Mouse (Mus musculus): ENCODE data around the gene 4933430I17Rik. TPM values are rescaled to one million over a fixed set of nuclear protein-coding genes. Genes with fewer than 3 reads are reported as not detected.

The 4933430I17Rik gene
- total RNA-seq, 2 experiments from 2014 or later, result 0.46 to 0.80 TPM

Other genes starting within 250 kb of the 4933430I17Rik start
- gene Fkbp15, start 164.8 kb upstream of the 4933430I17Rik start, total RNA-seq (2021), result 10 to 100 TPM; 32.8 to 33.2 TPM
- 10 to 100 TPM; 10.7 to 11.3 TPM for gene Slc31a1, start 164.6 kb upstream of the 4933430I17Rik start, total RNA-seq (2021)
- gene Cdc26, start 116.7 kb upstream of the 4933430I17Rik start, total RNA-seq (2021), result 10 to 100 TPM; 47.9 to 49.7 TPM
- gene Prpf4, start 116.6 kb upstream of the 4933430I17Rik start, total RNA-seq (2021), result 10 to 100 TPM; 13.0 to 14.2 TPM
- gene Rnf183, start 90.1 kb upstream of the 4933430I17Rik start, total RNA-seq (2021), result not detected
- 1 to 10 TPM; 8.5 to 8.7 TPM for gene Wdr31, start 54.5 kb upstream of the 4933430I17Rik start, total RNA-seq (2021)
- gene Bspry, start 45.3 kb upstream of the 4933430I17Rik start, total RNA-seq (2021), result under 1 TPM; 0.28 to 0.40 TPM
- gene Hdhd3, start 21.9 kb upstream of the 4933430I17Rik start, total RNA-seq (2021), result 1 to 10 TPM; 8.9 to 9.0 TPM
- 10 to 100 TPM; 36.4 to 41.0 TPM for gene Alad, start 5.5 kb upstream of the 4933430I17Rik start, total RNA-seq (2021)
- 10 to 100 TPM; 23.4 to 23.9 TPM for gene Pole3, start 301 bp upstream of the 4933430I17Rik start, total RNA-seq (2021)
- gene Rgs3, start 34.5 kb downstream of the 4933430I17Rik start, total RNA-seq (2021), result 10 to 100 TPM; 25.7 TPM